Mouse (Mus musculus): ENCODE results near the gene Wdr81. TPM values are rescaled to one million over a fixed set of nuclear protein-coding genes. Genes with fewer than 3 reads are reported as not detected.

The Wdr81 gene
- polyA plus RNA-seq (2014; fragmentation: Illumina TruSeq; extraction: RNeasy Lipid Tissue Mini Kit (QIAGEN cat#74804); ENCODE audit: low replicate concordance) = not detected

DNA sequence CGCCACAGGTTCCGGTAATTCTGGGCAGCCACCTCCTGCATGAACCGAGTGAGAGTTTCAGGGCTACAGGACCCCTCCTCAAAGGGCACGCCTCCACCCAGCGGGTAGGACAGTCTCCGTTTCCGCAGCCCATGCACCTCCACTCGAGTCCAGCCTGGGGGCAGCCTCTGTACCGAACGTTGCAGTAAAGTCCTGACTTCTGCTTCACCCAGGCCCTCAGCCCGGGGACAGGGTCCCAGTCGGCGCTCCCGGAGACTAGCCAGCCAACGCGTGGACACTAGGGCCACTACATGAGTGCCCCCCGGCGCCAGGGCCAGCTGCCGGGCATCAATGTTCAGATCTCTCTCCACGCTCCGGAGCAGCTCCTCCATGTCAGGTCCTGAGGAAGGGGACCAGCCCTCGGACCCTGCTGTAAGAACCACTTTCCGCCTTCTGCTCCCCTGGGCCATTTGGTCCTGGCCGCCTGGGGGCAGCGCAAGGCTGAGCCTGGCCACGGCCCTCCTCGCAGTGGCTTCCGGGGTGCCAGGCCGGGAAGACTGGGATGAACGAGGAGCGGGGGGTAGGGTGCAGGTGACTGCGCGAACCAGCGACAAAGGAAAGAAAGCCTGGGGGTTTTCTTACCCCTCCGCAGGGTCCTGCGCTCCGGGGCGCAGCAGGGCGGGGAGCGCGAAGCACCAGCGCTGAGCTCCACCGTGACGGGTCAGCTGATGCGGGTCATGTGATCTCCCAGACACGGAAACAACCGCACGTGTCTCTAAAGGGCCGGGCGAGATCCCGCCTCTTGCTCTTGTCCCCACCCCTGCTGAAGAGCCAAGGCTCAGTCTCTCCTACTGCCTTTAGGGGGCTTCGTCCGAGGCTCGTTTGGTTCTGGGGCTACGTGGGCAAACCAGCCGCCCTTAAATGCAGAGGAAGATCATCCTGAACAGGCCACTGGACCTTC lies at the start of gene Wdr81:
Gene Wdr81 (minus strand): TSS at position 727 of the 940 bp plus-strand sequence.

DNA sequence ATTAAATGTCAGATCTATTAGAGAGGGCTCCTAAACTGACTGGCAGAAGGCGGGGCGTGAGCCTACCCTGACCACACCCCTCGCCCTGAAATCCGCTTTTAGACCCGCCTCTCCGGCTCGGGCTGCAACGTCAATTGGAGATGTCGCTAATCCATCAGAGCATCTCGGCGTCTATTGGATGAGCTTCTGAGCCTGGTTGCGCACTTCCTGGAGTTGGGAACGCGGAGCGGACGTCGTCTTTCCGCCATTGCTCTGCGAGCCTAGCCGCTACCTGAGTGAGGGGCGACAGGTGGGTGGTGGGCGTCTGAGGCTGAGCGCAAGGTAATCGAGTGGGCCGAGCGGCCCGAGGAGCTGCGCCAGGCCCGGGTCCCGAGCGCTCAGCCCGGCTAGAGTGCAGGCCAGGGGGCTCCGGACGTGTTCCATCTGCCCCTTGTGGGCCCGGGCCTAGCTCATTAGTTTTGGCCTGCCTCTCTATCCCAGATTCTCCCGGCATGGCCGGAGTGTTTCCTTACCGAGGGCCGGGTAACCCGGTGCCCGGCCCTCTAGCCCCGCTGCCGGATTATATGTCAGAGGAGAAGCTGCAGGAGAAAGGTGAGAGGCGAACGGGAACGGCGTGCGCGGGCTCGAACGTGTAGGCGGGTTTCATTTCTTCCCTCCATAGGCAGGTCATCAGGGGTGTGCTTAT lies 32.2 kb upstream of the Wdr81 start, which contains the start of gene Prpf8:
Gene Prpf8 (plus strand): TSS at position 216 of the 685 bp plus-strand sequence.

DNA sequence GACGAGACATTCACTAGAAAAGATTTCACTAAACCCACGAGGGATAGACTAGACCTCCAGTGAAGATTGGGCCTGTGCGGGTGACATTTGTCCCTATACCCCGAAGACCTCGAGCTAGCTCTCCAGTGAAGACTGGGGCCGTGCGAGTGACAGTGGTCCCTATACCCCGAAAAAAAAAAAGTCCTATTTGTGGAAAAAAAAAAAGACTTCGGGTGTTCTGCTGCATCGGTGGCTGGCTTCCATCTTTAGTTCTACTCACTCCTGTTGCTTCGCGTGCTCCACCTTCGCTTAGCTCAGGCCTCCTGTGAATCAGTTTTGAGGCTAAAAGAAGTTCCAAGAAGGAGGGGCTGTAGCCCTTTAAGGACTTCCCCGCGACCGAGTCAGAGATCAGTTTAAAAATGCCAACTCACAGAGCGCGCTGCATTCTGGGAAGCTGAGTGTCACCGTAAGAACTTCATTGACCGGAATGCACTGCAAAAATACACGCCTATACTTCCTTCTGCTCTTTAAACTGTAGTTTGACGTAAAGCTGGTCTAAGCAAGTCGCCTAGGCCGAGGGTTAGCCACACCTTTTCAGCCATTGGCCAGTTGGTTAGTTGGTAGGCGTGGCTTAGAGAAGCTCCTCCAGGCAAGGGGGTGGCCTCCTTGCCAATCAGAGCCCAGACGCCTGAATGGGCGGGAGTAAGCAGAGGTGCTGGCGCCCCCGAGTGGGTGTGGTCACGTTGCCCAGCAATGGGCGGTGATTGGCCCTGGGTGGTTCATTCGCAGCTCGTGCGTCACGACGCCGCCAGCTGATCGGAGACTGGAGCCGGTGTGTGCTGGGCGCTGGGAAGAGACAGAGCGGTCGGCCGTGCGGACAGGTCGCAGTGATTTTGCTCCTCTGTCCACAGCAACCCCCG lies 6.6 kb upstream of the Wdr81 start, which contains the start of gene Tlcd2:
Gene Tlcd2 (plus strand): TSS at position 872 of the 899 bp plus-strand sequence.

DNA sequence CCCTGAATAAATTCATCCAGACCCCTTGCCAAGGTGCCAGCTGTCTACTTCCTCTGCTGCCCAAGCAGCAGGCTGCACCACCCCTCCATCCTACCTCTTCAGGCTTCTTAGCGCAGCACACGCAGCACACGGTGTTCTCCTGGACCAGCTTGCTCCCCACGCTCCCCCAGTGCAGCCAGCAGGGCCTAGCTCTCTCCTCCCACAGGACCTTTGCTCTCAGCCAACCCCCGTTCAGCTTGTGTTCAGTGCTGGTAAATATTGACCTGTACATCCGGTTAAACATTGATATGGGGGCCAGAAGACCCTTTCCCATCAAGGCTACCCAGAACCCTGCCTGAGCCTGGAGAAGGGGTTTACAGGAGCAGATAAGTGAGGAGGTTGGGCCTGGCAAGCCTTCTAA lies 15.2 kb downstream of the Wdr81 start, which contains the start of gene Serpinf2:
Gene Serpinf2 (minus strand): TSS at position 229 of the 400 bp plus-strand sequence.

DNA sequence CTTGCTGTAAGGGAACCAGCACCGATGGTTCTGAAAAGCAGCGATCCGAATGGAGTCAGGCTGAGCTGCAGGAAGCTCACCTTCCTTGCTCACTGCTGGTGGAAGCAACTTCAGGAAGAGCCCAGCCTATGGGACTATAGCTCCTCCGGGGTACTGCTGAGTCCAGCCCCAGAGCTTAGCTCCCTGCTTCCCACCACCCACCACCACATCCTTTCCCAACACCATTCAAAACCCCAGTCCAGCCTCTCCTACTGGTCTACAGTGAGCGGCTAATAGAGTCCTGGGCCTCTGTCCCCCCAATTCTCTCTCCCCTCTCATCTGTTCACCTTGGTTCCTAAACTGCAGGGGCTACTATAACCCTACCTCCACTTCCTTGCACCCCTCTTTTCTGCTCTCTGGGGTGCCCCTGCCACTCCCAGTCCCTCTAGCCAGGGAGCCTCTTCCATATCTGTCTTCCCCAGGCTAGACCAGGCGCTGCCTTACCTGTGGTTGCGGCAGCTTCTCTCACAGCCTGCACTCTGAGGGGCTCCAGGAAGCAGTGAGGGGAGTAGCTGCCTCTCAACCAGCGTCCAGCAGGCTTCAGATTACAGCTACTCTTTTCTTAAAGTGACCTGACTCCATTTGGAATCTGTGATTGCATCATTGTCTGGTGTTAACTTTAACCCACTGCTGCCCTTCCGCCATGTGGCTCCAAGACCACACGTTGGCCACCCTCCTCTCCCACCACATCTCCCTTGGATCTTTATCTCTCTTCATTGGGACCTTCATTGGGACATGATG lies 32.3 kb downstream of the Wdr81 start, which contains the start of gene Serpinf1:
Gene Serpinf1 (minus strand): TSS at position 689 of the 780 bp plus-strand sequence.

Other genes starting within 250 kb of the Wdr81 start
- gene Rpa1, start 106.4 kb downstream of the Wdr81 start, polyA plus RNA-seq (2014; fragmentation: Illumina TruSeq; extraction: RNeasy Lipid Tissue Mini Kit (QIAGEN cat#74804); ENCODE audit: low replicate concordance) = 20.9 TPM
- 1.6 TPM for gene Smyd4, start 106.3 kb downstream of the Wdr81 start, polyA plus RNA-seq (2014; fragmentation: Illumina TruSeq; extraction: RNeasy Lipid Tissue Mini Kit (QIAGEN cat#74804); ENCODE audit: low replicate concordance)
- not detected for gene Serpinf1, start 32.0 kb downstream of the Wdr81 start, polyA plus RNA-seq (2014; fragmentation: Illumina TruSeq; extraction: RNeasy Lipid Tissue Mini Kit (QIAGEN cat#74804); ENCODE audit: low replicate concordance)
- gene Serpinf2, start 15.1 kb downstream of the Wdr81 start, polyA plus RNA-seq (2014; fragmentation: Illumina TruSeq; extraction: RNeasy Lipid Tissue Mini Kit (QIAGEN cat#74804); ENCODE audit: low replicate concordance) = 0.19 TPM
- gene Tlcd2, start 7.0 kb upstream of the Wdr81 start, polyA plus RNA-seq (2014; fragmentation: Illumina TruSeq; extraction: RNeasy Lipid Tissue Mini Kit (QIAGEN cat#74804); ENCODE audit: low replicate concordance) = 59.0 TPM
- 15.9 TPM for gene Prpf8, start 32.1 kb upstream of the Wdr81 start, polyA plus RNA-seq (2014; fragmentation: Illumina TruSeq; extraction: RNeasy Lipid Tissue Mini Kit (QIAGEN cat#74804); ENCODE audit: low replicate concordance)
- gene Rilp, start 55.4 kb upstream of the Wdr81 start, polyA plus RNA-seq (2014; fragmentation: Illumina TruSeq; extraction: RNeasy Lipid Tissue Mini Kit (QIAGEN cat#74804); ENCODE audit: low replicate concordance) = 0.45 TPM
- 0.19 TPM for gene Scarf1, start 58.8 kb upstream of the Wdr81 start, polyA plus RNA-seq (2014; fragmentation: Illumina TruSeq; extraction: RNeasy Lipid Tissue Mini Kit (QIAGEN cat#74804); ENCODE audit: low replicate concordance)
- gene Slc43a2, start 77.0 kb upstream of the Wdr81 start, polyA plus RNA-seq (2014; fragmentation: Illumina TruSeq; extraction: RNeasy Lipid Tissue Mini Kit (QIAGEN cat#74804); ENCODE audit: low replicate concordance) = 29.8 TPM
- gene Pitpna, start 133.4 kb upstream of the Wdr81 start, polyA plus RNA-seq (2014; fragmentation: Illumina TruSeq; extraction: RNeasy Lipid Tissue Mini Kit (QIAGEN cat#74804); ENCODE audit: low replicate concordance) = 478 TPM
- gene Inpp5k, start 176.3 kb upstream of the Wdr81 start, polyA plus RNA-seq (2014; fragmentation: Illumina TruSeq; extraction: RNeasy Lipid Tissue Mini Kit (QIAGEN cat#74804); ENCODE audit: low replicate concordance) = 26.0 TPM
- gene Myo1c, start 195.8 kb upstream of the Wdr81 start, polyA plus RNA-seq (2014; fragmentation: Illumina TruSeq; extraction: RNeasy Lipid Tissue Mini Kit (QIAGEN cat#74804); ENCODE audit: low replicate concordance) = 1.6 TPM
- 197 TPM for gene Crk, start 224.5 kb upstream of the Wdr81 start, polyA plus RNA-seq (2014; fragmentation: Illumina TruSeq; extraction: RNeasy Lipid Tissue Mini Kit (QIAGEN cat#74804); ENCODE audit: low replicate concordance)